Mouse (Mus musculus) bone marrow macrophage, adult 2 months (primary cell): ENCODE data around the gene Bnipl.

Experiments used
- CTCF ChIP-seq: IDR thresholded peaks from 2 replicates; pipeline ENCODE4 v1.5.1; 2012; ENCODE audit warnings: low read depth, mild to moderate bottlenecking, low read length, moderate library complexity
- POLR2A ChIP-seq: IDR thresholded peaks from 2 replicates; pipeline ENCODE4 v1.6.1; 2012; ENCODE audit warnings: mild to moderate bottlenecking, low read depth, low read length, borderline replicate concordance

DNA sequence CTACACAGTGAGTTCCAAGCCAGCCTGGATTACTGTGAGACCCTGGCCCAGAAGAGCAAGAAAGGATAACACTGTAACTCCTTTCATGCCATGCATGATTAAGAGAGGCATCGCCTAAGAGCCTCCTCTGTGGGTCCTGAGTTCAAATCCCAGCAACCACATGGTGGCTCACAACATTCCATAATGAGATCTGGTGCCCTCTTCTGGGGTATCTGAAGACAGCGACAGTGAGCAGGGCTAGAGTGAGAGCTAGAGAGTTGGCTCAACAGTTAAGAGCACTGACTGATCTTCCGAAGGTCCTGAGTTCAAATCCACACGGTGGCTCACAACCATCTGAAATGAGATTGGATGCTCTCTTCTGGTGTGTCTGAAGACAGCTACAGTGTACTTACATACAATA, 23.5 kb upstream of the Bnipl start:
- no peak for TF ChIP-seq CTCF
- TF ChIP-seq POLR2A: no peak
